Mouse (Mus musculus) E14TG2a.4 (cell line): Measurements from ENCODE around the gene Pih1d3.

Experiments used
- CTCF ChIP-seq: conservative IDR thresholded peaks from 2 replicates; pipeline ENCODE4 v1.5.1; 2014; ENCODE audit warnings: low read length
- NANOG ChIP-seq: IDR thresholded peaks from 2 replicates; pipeline ENCODE4 v1.6.1; 2014; ENCODE audit warnings: borderline replicate concordance, low read length, mixed read lengths
- POU5F1 ChIP-seq: IDR thresholded peaks from 2 replicates; pipeline ENCODE4 v1.6.1; 2014; ENCODE audit warnings: low read length, borderline replicate concordance

GRCm38 (mm10) chr1:31233319-31234036, 10.8 kb downstream of the Pih1d3 start:
- TF ChIP-seq CTCF (no peak), NANOG (no peak), POU5F1 (0 out of 2 replicates have a peak, but pooled peaks have one; percentile 10)
